Mouse (Mus musculus): ENCODE results near the gene Ift22. TPM values are rescaled to one million over a fixed set of nuclear protein-coding genes. Genes with fewer than 3 reads are reported as not detected.

The Ift22 gene
- polyA plus RNA-seq, 1 experiment from 2014 or later: 35.9 TPM

GRCm38 (mm10) chr5:136922830-136923229 lies 14.9 kb downstream of the Ift22 start:
- Histone ChIP-seq H3K4me2 (ENCODE audit: low read depth, low read length) (no peak overlapping the region), H3K27ac (ENCODE audit: low read length) (no peak overlapping the region), H3K9me3 (replicated peaks; ENCODE audit: control insufficient read depth, low read length) (no peaks in the 10 kb centered on the region), H3K36me3 (ENCODE audit: control insufficient read depth, insufficient read depth) (0 out of 2 replicates have a peak, but pooled peaks cover 6% of the 10 kb centered on the region), H3K9ac (ENCODE audit: low read length) (no peak overlapping the region), H3K4me1 (ENCODE audit: control insufficient read depth, insufficient read depth, low read length) (peaks cover 5% of the 10 kb centered on the region), H3K4me3 (ENCODE audit: low read length) (no peak overlapping the region), H3K27me3 (ENCODE audit: control insufficient read depth, insufficient read depth, low read length) (no peaks in the 10 kb centered on the region)
- no peak for ATAC-seq (replicated peaks; ENCODE audit: extremely low read depth, insufficient read depth, low FRiP score)
- 82% methylated on average over 9 of the region's 9 CpGs for WGBS

- H3K36me3 ChIP-seq (ENCODE audit: control insufficient read depth, insufficient read depth): 0 out of 2 replicates have a peak, but pooled peaks cover 6% of the 10 kb centered on the region
- H3K4me3 ChIP-seq (ENCODE audit: low read length): no peak overlapping the region
- 45% methylated on average over 7 of the region's 7 CpGs for WGBS
- no peak for ATAC-seq (replicated peaks; ENCODE audit: extremely low read depth, insufficient read depth, low FRiP score)
- H3K4me2 ChIP-seq (ENCODE audit: low read depth, low read length): no peak overlapping the region
- no peaks in the 10 kb centered on the region for H3K9me3 ChIP-seq (replicated peaks; ENCODE audit: control insufficient read depth, low read length)
- H3K27me3 ChIP-seq (ENCODE audit: control insufficient read depth, insufficient read depth, low read length): no peaks in the 10 kb centered on the region
- H3K27ac ChIP-seq (ENCODE audit: low read length): no peak overlapping the region
- H3K4me1 ChIP-seq (ENCODE audit: control insufficient read depth, insufficient read depth, low read length): peaks cover 5% of the 10 kb centered on the region
- H3K9ac ChIP-seq (ENCODE audit: low read length): no peak overlapping the region
These were observed 16.0 kb downstream of the Ift22 start for GRCm38 (mm10) chr5:136923751-136924478.

GRCm38 (mm10) chr5:136929073-136929472 lies 21.1 kb downstream of the Ift22 start:
- Histone ChIP-seq H3K9me3 (replicated peaks; ENCODE audit: control insufficient read depth, low read length) (no peaks in the 10 kb centered on the region), H3K4me1 (ENCODE audit: control insufficient read depth, insufficient read depth, low read length) (no peaks in the 10 kb centered on the region), H3K9ac (ENCODE audit: low read length) (0 out of 2 replicates have a peak overlapping the region, but pooled peaks have one; percentile 43), H3K4me2 (ENCODE audit: low read depth, low read length) (no peak overlapping the region), H3K27me3 (ENCODE audit: control insufficient read depth, insufficient read depth, low read length) (no peaks in the 10 kb centered on the region), H3K4me3 (ENCODE audit: low read length) (no peak overlapping the region), H3K27ac (ENCODE audit: low read length) (no peak overlapping the region), H3K36me3 (ENCODE audit: control insufficient read depth, insufficient read depth) (0 out of 2 replicates have a peak, but pooled peaks cover 6% of the 10 kb centered on the region)
- whole genome bisulfite sequencing: 22% methylated on average over 4 of the region's 4 CpGs
- peak; percentile 54; the same call in 1 of the 2 replicates for ATAC-seq (replicated peaks; ENCODE audit: extremely low read depth, insufficient read depth, low FRiP score)

- WGBS: 82% methylated on average over 14 of the region's 14 CpGs
- no peak overlapping the region for H3K4me2 ChIP-seq (ENCODE audit: low read depth, low read length)
- no peak overlapping the region for H3K27ac ChIP-seq (ENCODE audit: low read length)
- H3K36me3 ChIP-seq (ENCODE audit: control insufficient read depth, insufficient read depth): no peaks in the 10 kb centered on the region
- no peak for ATAC-seq (replicated peaks; ENCODE audit: extremely low read depth, insufficient read depth, low FRiP score)
- H3K9ac ChIP-seq (ENCODE audit: low read length): no peak overlapping the region
- no peaks in the 10 kb centered on the region for H3K9me3 ChIP-seq (replicated peaks; ENCODE audit: control insufficient read depth, low read length)
- H3K4me3 ChIP-seq (ENCODE audit: low read length): no peak overlapping the region
- H3K27me3 ChIP-seq (ENCODE audit: control insufficient read depth, insufficient read depth, low read length): no peaks in the 10 kb centered on the region
- H3K4me1 ChIP-seq (ENCODE audit: control insufficient read depth, insufficient read depth, low read length): no peaks in the 10 kb centered on the region
These were observed 23.9 kb downstream of the Ift22 start for GRCm38 (mm10) chr5:136931896-136932295.

GRCm38 (mm10) chr5:136932956-136933355 lies 25.0 kb downstream of the Ift22 start:
- no peaks in the 10 kb centered on the region for H3K36me3 ChIP-seq (ENCODE audit: control insufficient read depth, insufficient read depth)
- no peaks in the 10 kb centered on the region for H3K27me3 ChIP-seq (ENCODE audit: control insufficient read depth, insufficient read depth, low read length)
- no peak overlapping the region for H3K4me3 ChIP-seq (ENCODE audit: low read length)
- no peak overlapping the region for H3K4me2 ChIP-seq (ENCODE audit: low read depth, low read length)
- 72% methylated on average over 5 of the region's 5 CpGs for whole genome bisulfite sequencing
- H3K4me1 ChIP-seq (ENCODE audit: control insufficient read depth, insufficient read depth, low read length): no peaks in the 10 kb centered on the region
- no peaks in the 10 kb centered on the region for H3K9me3 ChIP-seq (replicated peaks; ENCODE audit: control insufficient read depth, low read length)
- H3K9ac ChIP-seq (ENCODE audit: low read length): no peak overlapping the region
- no peak for ATAC-seq (replicated peaks; ENCODE audit: extremely low read depth, insufficient read depth, low FRiP score)
- no peak overlapping the region for H3K27ac ChIP-seq (ENCODE audit: low read length)

- H3K9me3 ChIP-seq (replicated peaks; ENCODE audit: control insufficient read depth, low read length): no peaks in the 10 kb centered on the region
- 86% methylated on average over 6 of the region's 6 CpGs for WGBS
- no peak overlapping the region for H3K27ac ChIP-seq (ENCODE audit: low read length)
- no peak overlapping the region for H3K4me2 ChIP-seq (ENCODE audit: low read depth, low read length)
- H3K27me3 ChIP-seq (ENCODE audit: control insufficient read depth, insufficient read depth, low read length): no peaks in the 10 kb centered on the region
- no peak for ATAC-seq (replicated peaks; ENCODE audit: extremely low read depth, insufficient read depth, low FRiP score)
- no peaks in the 10 kb centered on the region for H3K36me3 ChIP-seq (ENCODE audit: control insufficient read depth, insufficient read depth)
- no peaks in the 10 kb centered on the region for H3K4me1 ChIP-seq (ENCODE audit: control insufficient read depth, insufficient read depth, low read length)
- no peak overlapping the region for H3K9ac ChIP-seq (ENCODE audit: low read length)
- no peak overlapping the region for H3K4me3 ChIP-seq (ENCODE audit: low read length)
These were observed 26.0 kb downstream of the Ift22 start for GRCm38 (mm10) chr5:136933930-136934329.

- ATAC-seq (replicated peaks; ENCODE audit: extremely low read depth, insufficient read depth, low FRiP score): no peak
- 61% methylated on average over 7 of the region's 7 CpGs for WGBS
- H3K9ac ChIP-seq (ENCODE audit: low read length): no peak overlapping the region
- H3K27me3 ChIP-seq (ENCODE audit: control insufficient read depth, insufficient read depth, low read length): no peaks in the 10 kb centered on the region
- no peaks in the 10 kb centered on the region for H3K4me1 ChIP-seq (ENCODE audit: control insufficient read depth, insufficient read depth, low read length)
- H3K4me3 ChIP-seq (ENCODE audit: low read length): no peak overlapping the region
- H3K4me2 ChIP-seq (ENCODE audit: low read depth, low read length): no peak overlapping the region
- H3K36me3 ChIP-seq (ENCODE audit: control insufficient read depth, insufficient read depth): no peaks in the 10 kb centered on the region
- H3K27ac ChIP-seq (ENCODE audit: low read length): no peak overlapping the region
- H3K9me3 ChIP-seq (replicated peaks; ENCODE audit: control insufficient read depth, low read length): no peaks in the 10 kb centered on the region
These were observed 28.1 kb downstream of the Ift22 start for GRCm38 (mm10) chr5:136935905-136936695.

- 78% methylated on average over 6 of the region's 6 CpGs for WGBS
- no peaks in the 10 kb centered on the region for H3K36me3 ChIP-seq (ENCODE audit: control insufficient read depth, insufficient read depth)
- no peaks in the 10 kb centered on the region for H3K27me3 ChIP-seq (ENCODE audit: control insufficient read depth, insufficient read depth, low read length)
- no peak overlapping the region for H3K4me2 ChIP-seq (ENCODE audit: low read depth, low read length)
- H3K9me3 ChIP-seq (replicated peaks; ENCODE audit: control insufficient read depth, low read length): no peaks in the 10 kb centered on the region
- no peak overlapping the region for H3K4me3 ChIP-seq (ENCODE audit: low read length)
- ATAC-seq (replicated peaks; ENCODE audit: extremely low read depth, insufficient read depth, low FRiP score): no peak
- H3K9ac ChIP-seq (ENCODE audit: low read length): no peak overlapping the region
- H3K4me1 ChIP-seq (ENCODE audit: control insufficient read depth, insufficient read depth, low read length): no peaks in the 10 kb centered on the region
- H3K27ac ChIP-seq (ENCODE audit: low read length): no peak overlapping the region
These were observed 28.8 kb downstream of the Ift22 start for GRCm38 (mm10) chr5:136936750-136937149.

GRCm38 (mm10) chr5:136937621-136938020 lies 29.7 kb downstream of the Ift22 start:
- Histone ChIP-seq H3K4me3 (ENCODE audit: low read length) (no peak overlapping the region), H3K36me3 (ENCODE audit: control insufficient read depth, insufficient read depth) (no peaks in the 10 kb centered on the region), H3K27me3 (ENCODE audit: control insufficient read depth, insufficient read depth, low read length) (no peaks in the 10 kb centered on the region), H3K4me1 (ENCODE audit: control insufficient read depth, insufficient read depth, low read length) (no peaks in the 10 kb centered on the region), H3K9me3 (replicated peaks; ENCODE audit: control insufficient read depth, low read length) (no peaks in the 10 kb centered on the region), H3K27ac (ENCODE audit: low read length) (no peak overlapping the region), H3K4me2 (ENCODE audit: low read depth, low read length) (no peak overlapping the region), H3K9ac (ENCODE audit: low read length) (no peak overlapping the region)
- ATAC-seq (replicated peaks; ENCODE audit: extremely low read depth, insufficient read depth, low FRiP score): no peak
- 86% methylated on average over 5 of the region's 5 CpGs for WGBS

Data from heart, embryonic 16.5 days (tissue).